Mouse (Mus musculus) MEL (cell line): ENCODE data around the gene Alkbh4. TPM values are rescaled to one million over a fixed set of nuclear protein-coding genes. Genes with fewer than 3 reads are reported as not detected.
A peak's percentile ranks its signal among the peaks of the same experiment; 100 is the strongest.
"Not testable (repeated sequence)": the region's sequence is repeated elsewhere in the genome, so short reads cannot be mapped to it uniquely, and the experiment has no call there.

Source experiments
- DNase-seq: peaks from one replicate; pipeline ENCODE4 v3.0.0; 2011; ENCODE audit warnings: low read depth, low spot score
- H3K27ac ChIP-seq: 2 replicates; pipeline ENCODE4 v1.5.1; 2012; ENCODE audit warnings: low read depth, mild to moderate bottlenecking, control low read depth, low read length, moderate library complexity; ENCODE audit not compliant: control insufficient read depth
- H3K27me3 ChIP-seq, 2 experiments: fragments of 150-350 bp in 1 of 2; sonication (generic) in 1 of 2; 2 replicates each; pipeline ENCODE4 v1.6.1; 2012; ENCODE audit warnings: low read length in 2 of 2, mild to moderate bottlenecking in 2 of 2, improper control_type of control experiment in 1 of 2, moderate library complexity in 1 of 2; ENCODE audit not compliant: insufficient read depth in 2 of 2, control insufficient read depth in 1 of 2
- H3K36me3 ChIP-seq, 2 experiments: 2 replicates each; pipeline ENCODE4 v1.6.1; 2012 to 2014; ENCODE audit warnings: low read length in 2 of 2, improper control_type of control experiment in 1 of 2, inconsistent platforms in 1 of 2, mild to moderate bottlenecking in 1 of 2; ENCODE audit not compliant: insufficient read depth in 2 of 2, control insufficient read depth in 1 of 2
- H3K4me1 ChIP-seq, 2 experiments: fragments of 150-350 bp in 1 of 2; sonication (generic) in 1 of 2; 2 replicates each; pipeline ENCODE4 v1.6.1; 2012; ENCODE audit warnings: low read length in 2 of 2, improper control_type of control experiment in 1 of 2, mild to moderate bottlenecking in 1 of 2; ENCODE audit not compliant: insufficient read depth in 2 of 2, control insufficient read depth in 1 of 2
- H3K4me3 ChIP-seq, 2 experiments: fragments of 150-350 bp in 1 of 2; sonication (generic) in 1 of 2; 2 replicates each; pipeline ENCODE4 v1.5.1; 2012; ENCODE audit warnings: low read depth in 2 of 2, low read length in 2 of 2, mild to moderate bottlenecking in 2 of 2, moderate library complexity in 2 of 2, control low read depth in 1 of 2, improper control_type of control experiment in 1 of 2; ENCODE audit not compliant: control insufficient read depth in 1 of 2, insufficient read depth in 1 of 2
- H3K79me2 ChIP-seq: 2 replicates; pipeline ENCODE4 v1.6.1; 2012; ENCODE audit warnings: mild to moderate bottlenecking, low read length, moderate library complexity; ENCODE audit not compliant: control insufficient read depth, poor library complexity, insufficient read depth
- H3K9ac ChIP-seq: 2 replicates; pipeline ENCODE4 v1.6.1; 2012; ENCODE audit warnings: low read depth, mild to moderate bottlenecking, control low read depth, low read length, moderate library complexity; ENCODE audit not compliant: control insufficient read depth, poor library complexity, severe bottlenecking
- H3K9me3 ChIP-seq: fragments of 150-350 bp; sonication (generic); replicated peaks from 2 replicates; pipeline ENCODE4 v1.6.1; 2012; ENCODE audit warnings: mild to moderate bottlenecking, low read length, improper control_type of control experiment, moderate library complexity; ENCODE audit not compliant: insufficient read depth
- CTCF ChIP-seq, 3 experiments: IDR thresholded peaks in 2 of 3; conservative IDR thresholded peaks in 1 of 3; 2 replicates each; pipeline ENCODE4 v1.5.1; 2011 to 2012; ENCODE audit warnings: low read length in 3 of 3, low read depth in 2 of 3, mild to moderate bottlenecking in 2 of 3, improper control_type of control experiment in 1 of 3, inconsistent platforms in 1 of 3, mixed read lengths in 1 of 3, moderate library complexity in 1 of 3; ENCODE audit not compliant: control insufficient read depth in 1 of 3, insufficient read depth in 1 of 3, poor library complexity in 1 of 3, severe bottlenecking in 1 of 3
- ELF1 ChIP-seq: IDR thresholded peaks from 2 replicates; pipeline ENCODE4 v1.6.1; 2014; ENCODE audit warnings: low read depth, mild to moderate bottlenecking, inconsistent platforms, low read length, improper control_type of control experiment, moderate library complexity
- EP300 ChIP-seq, 2 experiments: IDR thresholded peaks; 2 replicates each; pipeline ENCODE4 v1.6.1; 2011; ENCODE audit warnings: improper control_type of control experiment in 2 of 2, low read length in 2 of 2, low read depth in 1 of 2, mild to moderate bottlenecking in 1 of 2
- ETS1 ChIP-seq: IDR thresholded peaks from 2 replicates; pipeline ENCODE4 v1.6.1; 2012; ENCODE audit warnings: low read depth, mild to moderate bottlenecking, inconsistent platforms, low read length, improper control_type of control experiment, moderate library complexity
- GABPA ChIP-seq: IDR thresholded peaks from 2 replicates; pipeline ENCODE4 v1.6.1; 2012; ENCODE audit warnings: low read depth, mild to moderate bottlenecking, inconsistent platforms, low read length, improper control_type of control experiment, moderate library complexity
- GATA1 ChIP-seq: IDR thresholded peaks from 2 replicates; pipeline ENCODE4 v1.6.1; 2011; ENCODE audit warnings: low read depth, low read length, improper control_type of control experiment
- HCFC1 ChIP-seq: IDR thresholded peaks from 2 replicates; pipeline ENCODE4 v1.6.1; 2012; ENCODE audit warnings: low read depth, mild to moderate bottlenecking, inconsistent platforms, low read length, improper control_type of control experiment, moderate library complexity
- MAZ ChIP-seq: IDR thresholded peaks from 2 replicates; pipeline ENCODE4 v1.6.1; 2012; ENCODE audit warnings: low read depth, mild to moderate bottlenecking, inconsistent platforms, low read length, improper control_type of control experiment
- MXI1 ChIP-seq: IDR thresholded peaks from 2 replicates; pipeline ENCODE4 v1.6.1; 2011; ENCODE audit warnings: mild to moderate bottlenecking, low read depth, low read length, improper control_type of control experiment
- MYB ChIP-seq: IDR thresholded peaks from 2 replicates; pipeline ENCODE4 v1.6.1; 2011; ENCODE audit warnings: mild to moderate bottlenecking, low read depth, low read length, improper control_type of control experiment
- POLR2A ChIP-seq, 2 experiments: IDR thresholded peaks; 2 replicates each; pipeline ENCODE4 v1.6.1; 2011 to 2012; ENCODE audit warnings: low read length in 2 of 2, mild to moderate bottlenecking in 2 of 2, control low read depth in 1 of 2, improper control_type of control experiment in 1 of 2, low read depth in 1 of 2, moderate library complexity in 1 of 2; ENCODE audit not compliant: control insufficient read depth in 1 of 2, insufficient read depth in 1 of 2, poor library complexity in 1 of 2
- POLR2AphosphoS2 ChIP-seq: IDR thresholded peaks from 2 replicates; pipeline ENCODE4 v1.6.1; 2011; ENCODE audit warnings: low read length, improper control_type of control experiment
- POLR2AphosphoS5 ChIP-seq: IDR thresholded peaks from 2 replicates; pipeline ENCODE4 v1.6.1; 2012; ENCODE audit warnings: low read depth, borderline replicate concordance, mild to moderate bottlenecking, inconsistent platforms, low read length, moderate library complexity, mixed read lengths
- SMC3 ChIP-seq: IDR thresholded peaks from 2 replicates; pipeline ENCODE4 v1.6.1; 2011; ENCODE audit warnings: low read depth, low read length, improper control_type of control experiment
- TAL1 ChIP-seq: IDR thresholded peaks from 2 replicates; pipeline ENCODE4 v1.6.1; 2012; ENCODE audit warnings: mild to moderate bottlenecking, inconsistent platforms, low read length, moderate library complexity, mixed read lengths
- TCF12 ChIP-seq: IDR thresholded peaks from 2 replicates; pipeline ENCODE4 v1.6.1; 2014; ENCODE audit warnings: low read depth, mild to moderate bottlenecking, inconsistent platforms, low read length, improper control_type of control experiment, moderate library complexity
- USF1 ChIP-seq: IDR thresholded peaks from 2 replicates; pipeline ENCODE4 v1.6.1; 2014; ENCODE audit warnings: low read depth, mild to moderate bottlenecking, inconsistent platforms, low read length, improper control_type of control experiment, moderate library complexity
- USF2 ChIP-seq, 2 experiments: IDR thresholded peaks; 2 replicates each; pipeline ENCODE4 v1.6.1; 2011 to 2012; ENCODE audit warnings: improper control_type of control experiment in 2 of 2, low read length in 2 of 2, borderline replicate concordance in 1 of 2, inconsistent platforms in 1 of 2, low read depth in 1 of 2, mild to moderate bottlenecking in 1 of 2; ENCODE audit not compliant: insufficient read depth in 1 of 2
- ZMIZ1 ChIP-seq: IDR thresholded peaks from 2 replicates; pipeline ENCODE4 v1.6.1; 2012; ENCODE audit warnings: low read depth, mild to moderate bottlenecking, inconsistent platforms, low read length, improper control_type of control experiment, moderate library complexity
- polyA plus RNA-seq, 2 experiments: library from polyadenylated mRNA; stranded (reverse) in 1 of 2; unstranded in 1 of 2; fragments of >175 nt in 1 of 2; fragments of >200 nt in 1 of 2; gene quantifications; 2 replicates each; pipeline versions ENCODE4 v1.2.1 to v1.2.4; 2012; ENCODE audit warnings: low replicate concordance in 2 of 2, low read depth in 1 of 2; ENCODE audit not compliant: insufficient read length in 2 of 2, insufficient read depth in 1 of 2, missing spikeins in 1 of 2
- total RNA-seq: library from RNA; depleted of rRNA; stranded (reverse); fragments of 300-350 nt; gene quantifications from 2 replicates; pipeline ENCODE4 v1.2.3, GENCODE M21; 2012

The Alkbh4 gene
- total and polyA plus RNA-seq, 3 experiments, result 23.2 to 24.2 TPM; not detected in 1

DNA sequence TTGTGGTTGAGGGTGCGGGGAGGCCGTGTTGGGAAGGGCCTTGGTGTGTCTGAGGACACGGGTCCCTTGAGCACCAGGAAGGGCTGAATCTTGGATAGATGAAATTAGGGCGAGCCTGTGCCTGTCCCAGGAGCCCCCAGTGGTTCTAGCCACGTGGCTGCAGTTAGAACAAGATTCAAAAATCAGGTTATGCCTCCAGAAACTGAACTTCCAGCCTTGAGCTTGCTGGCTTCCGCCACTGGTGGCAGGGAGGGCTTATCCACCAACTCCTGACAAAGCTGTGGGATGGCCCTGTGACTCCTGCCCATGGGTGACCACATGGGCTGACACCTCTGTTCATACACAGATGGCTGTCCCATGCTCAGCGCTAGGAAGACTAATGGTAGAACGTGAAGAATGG lies 11.8 kb downstream of the Alkbh4 start:
- TF ChIP-seq HCFC1 (no peak), POLR2A (IDR thresholded peaks at IDR 0.05; ENCODE audit: control insufficient read depth in 1 of 2, insufficient read depth in 1 of 2, low read depth in 1 of 2, low read length in 2 of 2, poor library complexity in 1 of 2) (0 out of 4 replicates have a peak, but pooled peaks of 1 of the 2 experiments have one; percentile 13)
- TF ChIP-seq, all 39 proteins: peak for 1
- Histone ChIP-seq H3K79me2 (no peaks in the 10 kb centered on the region), H3K9ac (no peak overlapping the region), H3K27me3 (no peaks in the 10 kb centered on the region), H3K4me1 (peaks cover 20 to 40% of the 10 kb centered on the region in 2 experiments), H3K9me3 (no peaks in the 10 kb centered on the region), H3K36me3 (peaks cover 0 to 22% of the 10 kb centered on the region in 2 experiments; a peak in 3 of 4 replicates), H3K4me3 (no peak overlapping the region), H3K27ac (no peak overlapping the region)
- DNase-seq, result no peak

DNA sequence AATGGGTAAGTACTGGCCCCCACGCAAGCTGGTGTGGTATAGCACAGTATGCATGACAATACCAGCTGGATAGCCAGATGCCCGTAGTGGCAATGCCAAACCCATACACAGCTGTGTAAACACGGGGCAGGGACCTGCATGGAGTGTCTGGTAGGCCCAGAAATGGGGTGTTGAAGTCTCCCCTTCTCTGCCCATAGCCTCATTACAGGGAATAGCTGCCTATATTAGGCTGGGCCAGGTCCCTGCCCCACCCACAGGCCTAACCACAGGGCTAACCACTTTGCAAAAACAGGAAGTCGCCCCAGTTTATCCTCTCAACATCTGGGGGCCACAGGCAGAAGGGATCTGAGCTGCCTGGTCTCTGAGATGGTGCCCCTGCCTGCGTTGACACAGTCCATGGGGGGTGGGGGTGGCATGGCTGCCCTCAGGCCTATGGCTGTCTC lies 13.2 kb downstream of the Alkbh4 start:
- Histone ChIP-seq H3K9ac (peak overlapping the region; percentile 53), H3K36me3 (peaks cover 0 to 22% of the 10 kb centered on the region in 2 experiments; a peak in 3 of 4 replicates), H3K4me3 (peak overlapping the region in 1 of 2 experiments; percentile 26; a peak in 1 of 4 replicates), H3K4me1 (peaks cover 20 to 37% of the 10 kb centered on the region in 2 experiments), H3K27ac (peak overlapping the region; percentile 90)
- TF ChIP-seq TAL1 (peak; percentile 81), ETS1 (peak; percentile 65; the same call in 1 of the 2 replicates), TCF12 (peak; percentile 72), GATA1 (0 out of 2 replicates have a peak, but pooled peaks have one; percentile 12), EP300 (IDR thresholded peaks at IDR 0.05; ENCODE audit: low read depth in 1 of 2, low read length in 2 of 2) (peak; percentile 27 to 64; a peak in 3 of 4 replicates), POLR2A (IDR thresholded peaks at IDR 0.05; ENCODE audit: control insufficient read depth in 1 of 2, insufficient read depth in 1 of 2, low read depth in 1 of 2, low read length in 2 of 2, poor library complexity in 1 of 2) (peak in 1 of 2 experiments; percentile 44; a peak in 1 of 4 replicates)
- H3K27me3 ChIP-seq, H3K79me2 ChIP-seq, H3K9me3 ChIP-seq: not testable (repeated sequence)
- peak; percentile 84 for DNase-seq

DNA sequence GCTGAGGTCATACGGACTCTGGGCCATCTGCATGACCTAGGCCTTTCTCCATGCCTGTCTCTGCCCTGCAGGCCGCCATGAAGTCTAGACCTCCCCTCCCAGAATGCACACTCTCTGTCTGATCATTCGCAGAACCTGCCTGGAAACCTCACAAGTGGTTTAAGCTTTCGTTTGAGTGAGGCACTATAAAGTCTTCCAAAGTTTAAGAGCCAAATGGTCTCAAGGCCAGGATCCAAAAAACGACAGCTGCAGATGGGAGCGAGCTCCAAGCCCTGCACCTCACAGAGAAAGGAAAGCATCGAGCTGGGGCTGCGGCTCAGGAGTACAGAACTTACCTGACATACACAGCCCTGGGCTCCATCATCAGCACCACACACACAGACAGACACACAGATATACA lies 16.4 kb downstream of the Alkbh4 start:
- no peak overlapping the region for H3K27ac ChIP-seq
- H3K36me3 ChIP-seq, result peaks cover 0 to 16% of the 10 kb centered on the region in 2 experiments; a peak in 3 of 4 replicates
- peaks cover 10 to 22% of the 10 kb centered on the region in 2 experiments for H3K4me1 ChIP-seq
- H3K4me3 ChIP-seq, result no peak overlapping the region
- no peak overlapping the region for H3K9ac ChIP-seq
- H3K27me3 ChIP-seq, result no peaks in the 10 kb centered on the region
- no peak for TF ChIP-seq GABPA
- no peak for DNase-seq
- H3K9me3 ChIP-seq, result no peaks in the 10 kb centered on the region
- H3K79me2 ChIP-seq, result no peaks in the 10 kb centered on the region

DNA sequence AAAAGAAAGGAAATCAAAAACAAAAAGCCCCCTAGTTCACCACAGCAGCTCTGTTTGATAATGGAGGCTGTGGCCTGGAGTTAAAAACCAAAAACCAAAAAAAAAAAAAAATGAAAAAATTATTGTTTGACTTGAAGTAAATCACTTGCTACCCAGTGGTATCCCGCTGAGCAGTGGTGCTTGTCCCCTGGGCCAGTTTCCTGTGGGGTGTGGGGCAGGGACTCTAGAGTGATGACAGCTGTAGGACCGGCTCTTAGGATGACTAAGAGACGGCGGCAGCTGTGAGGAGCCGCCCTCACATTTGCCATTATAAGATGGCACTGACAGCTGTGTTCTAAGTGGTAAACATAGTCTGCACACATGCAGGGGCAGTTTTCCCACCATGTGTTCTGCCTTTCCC lies 19.5 kb downstream of the Alkbh4 start:
- Histone ChIP-seq H3K9ac (no peak overlapping the region), H3K27me3 (no peaks in the 10 kb centered on the region), H3K4me3 (no peak overlapping the region), H3K27ac (no peak overlapping the region), H3K36me3 (peaks cover 0 to 3% of the 10 kb centered on the region in 2 experiments; a peak in 1 of 4 replicates), H3K4me1 (no peaks in the 10 kb centered on the region), H3K9me3 (no peaks in the 10 kb centered on the region), H3K79me2 (no peaks in the 10 kb centered on the region)
- no peak for DNase-seq
- TF ChIP-seq USF1 (no peak), POLR2AphosphoS5 (no peak), POLR2A (IDR thresholded peaks at IDR 0.05; ENCODE audit: control insufficient read depth in 1 of 2, insufficient read depth in 1 of 2, low read depth in 1 of 2, low read length in 2 of 2, poor library complexity in 1 of 2) (no peak), EP300 (IDR thresholded peaks at IDR 0.05; ENCODE audit: low read depth in 1 of 2, low read length in 2 of 2) (no peak), ZMIZ1 (no peak), POLR2AphosphoS2 (no peak), USF2 (IDR thresholded peaks at IDR 0.05; ENCODE audit: borderline replicate concordance in 1 of 2, insufficient read depth in 1 of 2, low read depth in 1 of 2, low read length in 2 of 2) (no peak), SMC3 (no peak), MAZ (no peak), MXI1 (no peak), ETS1 (no peak), MYB (no peak), CTCF (IDR thresholded peaks at IDR 0.05 in 2 of 3, conservative IDR thresholded peaks at IDR 0.05 in 1 of 3; ENCODE audit: control insufficient read depth in 1 of 3, insufficient read depth in 1 of 3, low read depth in 2 of 3, low read length in 3 of 3, poor library complexity in 1 of 3, severe bottlenecking in 1 of 3) (no peak), TCF12 (no peak), ELF1 (no peak)
